Mouse (Mus musculus): ENCODE results near the gene Glud1. TPM values are rescaled to one million over a fixed set of nuclear protein-coding genes. Genes with fewer than 3 reads are reported as not detected.

The Glud1 gene
- polyA plus RNA-seq, 1 experiment: 51.8 TPM

DNA sequence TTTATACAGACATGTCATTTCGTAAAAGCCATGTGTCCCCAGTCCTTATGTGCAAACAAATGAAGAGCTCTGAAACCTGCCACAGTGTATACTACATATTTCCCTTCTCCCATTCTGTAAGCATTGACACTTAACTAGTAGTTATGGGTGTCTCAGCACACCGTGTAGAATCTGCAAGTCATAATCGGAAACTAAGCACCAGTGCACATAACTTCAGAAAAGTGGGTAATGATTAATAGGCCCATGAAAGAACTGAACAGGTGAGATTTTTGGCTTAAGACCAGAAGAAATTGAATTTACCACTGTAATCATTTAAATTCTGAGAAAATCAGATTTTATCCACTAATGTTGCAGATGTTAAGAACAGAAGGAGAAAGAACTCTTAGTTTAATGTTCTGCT lies 4.3 kb downstream of the Glud1 start:
- 71% methylated on average over 3 of the region's 3 CpGs for WGBS
- H3K27me3 ChIP-seq (ENCODE audit: control insufficient read depth, insufficient read depth, low read length): no peaks in the 10 kb centered on the region
- H3K36me3 ChIP-seq (ENCODE audit: control insufficient read depth, insufficient read depth, low read length): peaks cover 1% of the 10 kb centered on the region; the same call in 1 of the 2 replicates
- DNase-seq: no peak
- TF ChIP-seq CTCF (IDR thresholded peaks at IDR 0.05; ENCODE audit: borderline replicate concordance, control insufficient read depth, extremely low read depth, insufficient read depth, low read length, poor library complexity): no peak
- H3K4me3 ChIP-seq (ENCODE audit: control insufficient read depth, insufficient read depth, low read length): no peak overlapping the region
- H3K27ac ChIP-seq (ENCODE audit: control insufficient read depth, insufficient read depth, low read length): no peak overlapping the region
- peaks cover 7% of the 10 kb centered on the region for H3K4me1 ChIP-seq (replicated peaks; ENCODE audit: control insufficient read depth, insufficient read depth, low read length)

- Histone ChIP-seq H3K27ac (ENCODE audit: control insufficient read depth, insufficient read depth, low read length) (no peak overlapping the region), H3K4me3 (ENCODE audit: control insufficient read depth, insufficient read depth, low read length) (no peak overlapping the region), H3K36me3 (ENCODE audit: control insufficient read depth, insufficient read depth, low read length) (peaks cover 9% of the 10 kb centered on the region), H3K27me3 (ENCODE audit: control insufficient read depth, insufficient read depth, low read length) (no peaks in the 10 kb centered on the region), H3K4me1 (replicated peaks; ENCODE audit: control insufficient read depth, insufficient read depth, low read length) (peaks cover 6% of the 10 kb centered on the region)
- TF ChIP-seq POLR2A (IDR thresholded peaks at IDR 0.05; ENCODE audit: control insufficient read depth, extremely low read depth, insufficient read depth, low read length, poor library complexity) (no peak), CTCF (IDR thresholded peaks at IDR 0.05; ENCODE audit: borderline replicate concordance, control insufficient read depth, extremely low read depth, insufficient read depth, low read length, poor library complexity) (no peak)
- no peak for DNase-seq
- 93% methylated on average over 2 of the region's 2 CpGs for WGBS
Measured at GRCm38 (mm10) chr14:34316346-34316745, 5.8 kb downstream of the Glud1 start.

GRCm38 (mm10) chr14:34317431-34317830 lies 6.9 kb downstream of the Glud1 start:
- TF ChIP-seq POLR2A (IDR thresholded peaks at IDR 0.05; ENCODE audit: control insufficient read depth, extremely low read depth, insufficient read depth, low read length, poor library complexity) (no peak), CTCF (IDR thresholded peaks at IDR 0.05; ENCODE audit: borderline replicate concordance, control insufficient read depth, extremely low read depth, insufficient read depth, low read length, poor library complexity) (no peak)
- 52% methylated on average over 3 of the region's 3 CpGs for WGBS
- Histone ChIP-seq H3K4me3 (ENCODE audit: control insufficient read depth, insufficient read depth, low read length) (no peak overlapping the region), H3K27ac (ENCODE audit: control insufficient read depth, insufficient read depth, low read length) (no peak overlapping the region), H3K36me3 (ENCODE audit: control insufficient read depth, insufficient read depth, low read length) (peaks cover 10% of the 10 kb centered on the region), H3K4me1 (replicated peaks; ENCODE audit: control insufficient read depth, insufficient read depth, low read length) (peaks cover 6% of the 10 kb centered on the region), H3K27me3 (ENCODE audit: control insufficient read depth, insufficient read depth, low read length) (no peaks in the 10 kb centered on the region)
- no peak for DNase-seq

DNA sequence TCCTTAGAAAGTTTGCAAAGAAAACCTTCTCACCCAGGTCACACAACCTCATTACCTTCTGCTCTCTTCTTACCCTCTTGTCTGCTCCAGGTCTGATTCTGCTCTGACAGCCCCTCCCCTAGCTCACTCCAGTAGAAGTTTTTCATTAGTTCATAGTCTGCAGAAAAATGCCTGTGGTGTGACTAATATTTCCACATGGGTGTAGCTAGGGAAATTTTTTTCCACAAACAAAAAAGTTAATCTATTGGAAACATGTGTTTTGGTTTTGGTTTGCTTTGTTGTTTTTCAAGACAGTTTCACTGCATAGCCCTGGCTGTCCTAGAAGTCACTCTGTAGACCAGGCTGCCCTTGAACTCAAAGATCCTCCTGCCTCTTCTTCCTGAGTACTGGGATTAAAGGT lies 7.6 kb downstream of the Glud1 start:
- no peak for DNase-seq
- H3K27ac ChIP-seq (ENCODE audit: control insufficient read depth, insufficient read depth, low read length): no peak overlapping the region
- H3K27me3 ChIP-seq (ENCODE audit: control insufficient read depth, insufficient read depth, low read length): no peaks in the 10 kb centered on the region
- TF ChIP-seq POLR2A (IDR thresholded peaks at IDR 0.05; ENCODE audit: control insufficient read depth, extremely low read depth, insufficient read depth, low read length, poor library complexity): no peak
- TF ChIP-seq CTCF (IDR thresholded peaks at IDR 0.05; ENCODE audit: borderline replicate concordance, control insufficient read depth, extremely low read depth, insufficient read depth, low read length, poor library complexity): no peak
- H3K4me1 ChIP-seq (replicated peaks; ENCODE audit: control insufficient read depth, insufficient read depth, low read length): peaks cover 4% of the 10 kb centered on the region
- peaks cover 14% of the 10 kb centered on the region for H3K36me3 ChIP-seq (ENCODE audit: control insufficient read depth, insufficient read depth, low read length)
- no peak overlapping the region for H3K4me3 ChIP-seq (ENCODE audit: control insufficient read depth, insufficient read depth, low read length)

DNA sequence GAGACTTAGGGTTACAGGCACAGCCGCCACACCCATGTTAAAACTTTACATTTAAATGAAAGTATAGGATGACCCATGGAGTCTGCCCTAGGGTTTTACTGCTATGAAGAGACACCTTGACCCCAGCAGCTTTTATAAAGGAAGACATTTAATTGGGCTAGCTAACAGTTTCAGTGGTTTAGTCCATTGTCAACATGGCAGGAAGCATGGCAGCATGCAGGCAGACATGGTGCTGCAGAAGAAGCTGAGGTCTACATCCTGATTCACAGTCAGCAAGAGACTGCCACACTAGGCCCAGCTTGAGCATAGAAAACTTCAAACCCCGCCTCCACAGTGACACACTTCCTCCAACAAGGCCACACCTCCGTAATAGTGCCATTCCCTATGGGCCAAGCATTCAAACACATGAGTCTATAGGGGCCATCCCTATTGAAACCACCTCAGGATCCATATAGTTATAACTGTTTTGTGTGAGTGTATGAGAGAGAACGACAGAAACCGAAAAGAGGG lies 13.1 kb downstream of the Glud1 start:
- Histone ChIP-seq H3K27me3 (ENCODE audit: control insufficient read depth, insufficient read depth, low read length) (no peaks in the 10 kb centered on the region), H3K27ac (ENCODE audit: control insufficient read depth, insufficient read depth, low read length) (no peak overlapping the region), H3K4me3 (ENCODE audit: control insufficient read depth, insufficient read depth, low read length) (no peak overlapping the region), H3K4me1 (replicated peaks; ENCODE audit: control insufficient read depth, insufficient read depth, low read length) (no peaks in the 10 kb centered on the region), H3K36me3 (ENCODE audit: control insufficient read depth, insufficient read depth, low read length) (peaks cover 33% of the 10 kb centered on the region)
- TF ChIP-seq POLR2A (IDR thresholded peaks at IDR 0.05; ENCODE audit: control insufficient read depth, extremely low read depth, insufficient read depth, low read length, poor library complexity): no peak
- TF ChIP-seq CTCF (IDR thresholded peaks at IDR 0.05; ENCODE audit: borderline replicate concordance, control insufficient read depth, extremely low read depth, insufficient read depth, low read length, poor library complexity): no peak
- 97% methylated on average over 5 of the region's 5 CpGs for WGBS
- no peak for DNase-seq

- DNase-seq: no peak
- H3K27me3 ChIP-seq (ENCODE audit: control insufficient read depth, insufficient read depth, low read length): no peaks in the 10 kb centered on the region
- TF ChIP-seq POLR2A (IDR thresholded peaks at IDR 0.05; ENCODE audit: control insufficient read depth, extremely low read depth, insufficient read depth, low read length, poor library complexity) (no peak), CTCF (IDR thresholded peaks at IDR 0.05; ENCODE audit: borderline replicate concordance, control insufficient read depth, extremely low read depth, insufficient read depth, low read length, poor library complexity) (no peak)
- H3K4me3 ChIP-seq (ENCODE audit: control insufficient read depth, insufficient read depth, low read length): no peak overlapping the region
- H3K36me3 ChIP-seq (ENCODE audit: control insufficient read depth, insufficient read depth, low read length): peaks cover 36% of the 10 kb centered on the region
- 96% methylated on average over 3 of the region's 3 CpGs for WGBS
- H3K27ac ChIP-seq (ENCODE audit: control insufficient read depth, insufficient read depth, low read length): no peak overlapping the region
- no peaks in the 10 kb centered on the region for H3K4me1 ChIP-seq (replicated peaks; ENCODE audit: control insufficient read depth, insufficient read depth, low read length)
Measured at GRCm38 (mm10) chr14:34326606-34327005, 16.1 kb downstream of the Glud1 start.

DNA sequence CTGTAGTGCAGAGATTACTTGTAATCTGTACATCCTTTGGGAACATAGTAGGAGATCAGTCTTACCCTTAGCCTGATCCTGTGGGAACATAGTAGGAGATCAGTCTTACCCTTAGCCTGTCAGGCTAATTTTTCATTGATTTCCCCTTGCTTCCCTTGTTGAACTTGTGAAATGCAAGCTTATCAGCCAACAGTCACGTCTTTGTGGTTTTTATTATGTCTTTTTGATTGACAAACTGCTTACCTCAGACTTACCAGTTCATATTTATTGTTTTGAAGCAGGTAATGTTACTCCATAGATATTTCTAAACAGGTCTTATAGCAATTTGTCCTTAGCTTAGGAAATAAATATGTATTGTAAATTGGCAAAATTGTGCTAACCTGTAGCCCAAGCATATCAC lies 17.1 kb downstream of the Glud1 start:
- Histone ChIP-seq H3K36me3 (ENCODE audit: control insufficient read depth, insufficient read depth, low read length) (peaks cover 36% of the 10 kb centered on the region), H3K27ac (ENCODE audit: control insufficient read depth, insufficient read depth, low read length) (no peak overlapping the region), H3K4me3 (ENCODE audit: control insufficient read depth, insufficient read depth, low read length) (no peak overlapping the region), H3K27me3 (ENCODE audit: control insufficient read depth, insufficient read depth, low read length) (no peaks in the 10 kb centered on the region), H3K4me1 (replicated peaks; ENCODE audit: control insufficient read depth, insufficient read depth, low read length) (no peaks in the 10 kb centered on the region)
- DNase-seq: no peak
- 71% methylated on average over 1 of the region's 1 CpGs for WGBS
- TF ChIP-seq CTCF (IDR thresholded peaks at IDR 0.05; ENCODE audit: borderline replicate concordance, control insufficient read depth, extremely low read depth, insufficient read depth, low read length, poor library complexity): no peak
